Mouse (Mus musculus) T-cell, adult 2 months (primary cell): ENCODE results near the gene Ndufb2.

Source experiments
- DNase-seq: peaks from one replicate; pipeline ENCODE4 v3.0.0; 2022; ENCODE audit warnings: low spot score

The Ndufb2 gene

DNA sequence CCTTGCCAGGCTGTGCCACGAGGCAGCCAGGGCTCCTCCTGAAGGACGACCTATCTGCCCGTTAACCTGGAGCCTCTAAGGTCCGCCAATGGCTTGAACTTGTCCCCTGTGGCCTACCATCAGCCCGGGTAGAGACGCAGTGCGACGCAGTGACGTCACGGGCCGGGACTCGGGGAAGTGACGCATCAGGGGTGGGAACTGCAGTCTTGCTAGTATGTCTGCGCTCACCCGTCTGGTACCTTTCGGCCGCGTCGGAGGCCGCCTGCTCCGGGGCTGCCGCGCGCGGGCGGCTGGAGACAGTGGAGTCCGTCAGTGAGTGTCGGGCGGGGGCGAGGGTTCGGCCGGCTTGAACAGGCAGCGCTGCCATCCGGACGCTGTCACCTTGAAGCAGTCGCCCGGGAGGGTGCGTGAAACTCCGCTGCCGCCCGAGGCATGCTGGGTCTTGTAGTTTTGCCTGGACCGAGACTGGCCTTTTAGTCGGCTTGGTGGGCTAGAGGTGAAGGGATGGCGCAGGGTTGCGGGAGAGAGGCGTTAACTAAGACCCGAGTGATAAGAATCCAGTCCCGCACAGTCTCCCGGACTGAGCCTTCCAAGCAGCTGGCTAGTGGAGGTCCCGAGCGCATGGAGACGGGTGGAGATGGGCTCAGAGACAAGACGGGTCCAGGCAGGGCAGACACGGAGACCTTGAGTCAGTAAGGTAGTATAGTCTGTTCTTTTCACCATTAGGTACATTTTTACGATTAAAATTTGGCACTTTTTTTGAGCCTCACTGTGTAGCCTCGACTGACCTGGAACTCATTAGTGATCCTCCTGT lies at the start of gene Ndufb2:
Gene Ndufb2 (plus strand): TSS at position 174 of the 814 bp plus-strand sequence.
- peak; percentile 91 for DNase-seq

DNA sequence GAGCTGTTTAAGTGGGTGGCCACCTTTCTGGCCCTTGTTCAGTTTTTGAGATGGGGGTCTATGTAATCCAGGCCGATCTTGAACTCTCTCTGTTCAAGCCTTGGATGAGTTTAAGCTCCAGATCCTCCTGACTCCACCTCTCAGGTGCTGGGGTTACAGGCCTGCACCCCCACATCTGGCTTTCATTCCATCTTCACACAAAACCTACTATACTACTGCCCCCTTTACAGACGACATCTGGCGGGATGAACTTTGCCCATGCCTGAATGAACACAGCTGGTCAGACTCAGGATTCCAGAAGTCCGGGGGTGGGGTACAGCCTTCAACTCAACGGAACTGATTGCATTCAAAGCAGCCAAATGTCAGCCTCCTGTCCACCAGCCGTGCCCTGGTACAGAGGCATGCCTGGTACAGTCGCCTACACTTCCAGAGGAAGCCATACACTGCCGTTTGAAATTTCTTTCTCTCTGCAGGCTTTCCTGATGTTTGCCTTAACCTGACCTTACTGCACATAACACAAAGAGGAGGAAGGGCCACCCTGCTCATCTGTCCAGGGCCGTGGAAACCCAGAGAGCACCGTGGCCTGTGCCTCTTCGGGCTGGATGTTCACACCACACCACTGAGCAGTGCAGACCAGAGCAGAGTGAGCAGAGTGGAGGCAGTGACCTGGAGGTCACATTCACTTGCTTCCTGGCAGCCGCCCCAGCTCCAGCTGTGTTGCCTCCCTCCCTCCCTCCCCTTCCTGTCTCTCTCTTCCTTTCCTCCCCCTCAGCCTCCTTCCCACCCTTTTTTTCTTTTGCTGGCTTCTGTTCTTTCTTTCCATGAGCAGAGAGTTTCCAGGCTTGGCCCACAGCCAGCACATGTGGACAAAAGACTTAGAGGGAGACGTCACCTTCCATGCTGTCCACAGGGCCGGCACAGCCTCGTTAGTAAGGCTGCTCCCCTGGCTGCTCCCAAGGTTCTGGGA lies 49.5 kb upstream of the Ndufb2 start:
- DNase-seq: no peak

DNA sequence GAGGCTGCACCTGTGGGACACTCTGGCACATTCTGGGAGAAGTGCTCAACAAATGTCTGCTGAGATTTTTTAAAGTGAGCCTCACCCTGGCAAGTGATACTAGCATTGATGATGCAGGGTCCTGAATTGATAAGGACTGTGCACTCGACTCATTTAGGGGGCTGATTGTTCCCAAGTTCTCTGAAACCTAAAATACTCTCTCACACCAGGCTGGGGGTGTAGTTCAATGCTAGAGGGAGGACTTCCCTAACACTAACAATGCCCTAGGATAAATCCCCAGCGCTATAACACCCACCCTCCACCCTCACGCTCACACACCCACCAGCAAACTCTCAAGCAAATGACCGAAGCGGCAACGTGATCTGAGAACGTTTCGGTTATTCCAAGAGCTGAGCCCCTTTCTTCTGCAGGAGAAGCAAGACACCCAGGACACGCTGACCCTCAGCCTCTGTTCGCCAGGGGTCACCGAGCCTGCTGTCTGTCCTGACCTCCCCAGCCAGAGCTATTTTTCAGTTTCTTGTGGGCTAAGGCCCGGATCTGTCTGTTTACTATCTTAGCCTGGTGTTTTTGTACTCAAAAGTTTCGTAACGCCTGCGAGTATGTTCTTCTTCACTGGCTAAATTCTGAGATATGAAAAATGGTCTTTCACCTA lies 48.5 kb upstream of the Ndufb2 start:
- DNase-seq: no peak

DNA sequence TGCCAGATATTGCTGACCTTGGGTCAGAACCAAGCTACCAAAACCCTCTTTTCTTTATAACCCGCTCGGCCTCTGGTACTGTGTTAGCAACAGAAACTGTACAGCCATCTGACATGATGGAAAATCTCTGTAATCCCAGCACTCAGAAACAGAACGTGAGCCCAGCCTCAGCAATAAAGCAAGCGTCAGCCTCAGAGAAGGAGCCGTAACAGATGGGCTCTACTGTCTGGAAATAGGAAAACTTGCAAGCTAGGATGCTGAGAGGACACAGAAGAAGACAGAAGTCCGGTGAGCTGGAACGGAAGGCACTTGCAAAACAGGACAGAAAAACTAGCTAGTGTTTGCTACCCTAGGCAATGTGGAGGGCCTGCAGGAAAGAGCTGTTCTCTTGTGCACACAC lies 46.9 kb upstream of the Ndufb2 start:
- DNase-seq: no peak

DNA sequence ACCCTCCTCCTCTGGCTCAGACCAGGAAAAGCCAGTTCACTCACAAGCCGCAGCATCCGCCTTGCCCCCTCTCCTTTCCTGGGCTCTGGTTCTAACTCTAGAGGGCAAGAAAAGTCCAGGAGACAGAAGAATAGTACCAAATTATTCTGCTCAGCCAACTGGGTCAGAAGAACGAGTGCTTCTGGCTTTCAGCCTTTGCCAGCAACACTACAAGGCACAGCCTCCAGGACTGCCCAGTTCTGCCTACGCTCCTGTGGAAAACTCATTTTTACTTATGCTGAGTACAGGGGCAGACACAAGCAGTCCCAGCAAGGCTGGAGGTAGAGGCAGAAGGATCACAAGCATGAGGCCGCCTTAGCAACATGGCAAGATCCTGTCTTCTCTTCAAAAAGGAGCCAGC lies 44.3 kb upstream of the Ndufb2 start:
- no peak for DNase-seq

DNA sequence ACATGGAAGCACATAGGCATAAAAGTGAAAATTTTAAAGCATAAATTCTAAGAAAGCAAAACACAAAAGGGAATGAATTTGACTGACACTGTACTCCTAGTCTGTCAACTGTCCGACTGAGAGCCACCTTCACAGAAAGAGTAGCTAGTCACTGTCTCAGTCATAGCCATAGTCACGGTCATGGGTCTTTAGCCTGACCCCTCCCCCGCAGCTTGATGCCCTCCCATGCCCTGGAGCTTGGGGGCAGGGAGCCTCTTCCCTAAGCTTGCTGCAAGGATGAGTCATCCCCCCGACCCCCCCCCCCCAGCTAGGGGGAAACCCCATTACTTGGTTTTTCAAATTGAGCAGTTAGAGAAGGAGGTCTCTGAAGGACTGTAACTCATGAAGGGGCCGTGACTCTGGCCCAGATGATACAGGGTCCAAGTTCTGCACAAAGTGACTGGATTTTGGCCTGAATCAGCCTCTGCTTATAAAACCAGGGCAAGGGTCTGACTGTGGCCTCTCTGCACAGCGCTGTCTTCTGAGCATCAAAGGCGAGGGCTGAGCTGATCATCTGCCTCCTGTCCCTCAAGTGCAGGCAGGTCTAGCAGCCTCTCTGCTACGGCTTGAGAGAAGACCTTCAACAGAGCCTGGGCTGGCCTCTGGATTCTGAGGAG lies 40.3 kb upstream of the Ndufb2 start:
- no peak for DNase-seq

DNA sequence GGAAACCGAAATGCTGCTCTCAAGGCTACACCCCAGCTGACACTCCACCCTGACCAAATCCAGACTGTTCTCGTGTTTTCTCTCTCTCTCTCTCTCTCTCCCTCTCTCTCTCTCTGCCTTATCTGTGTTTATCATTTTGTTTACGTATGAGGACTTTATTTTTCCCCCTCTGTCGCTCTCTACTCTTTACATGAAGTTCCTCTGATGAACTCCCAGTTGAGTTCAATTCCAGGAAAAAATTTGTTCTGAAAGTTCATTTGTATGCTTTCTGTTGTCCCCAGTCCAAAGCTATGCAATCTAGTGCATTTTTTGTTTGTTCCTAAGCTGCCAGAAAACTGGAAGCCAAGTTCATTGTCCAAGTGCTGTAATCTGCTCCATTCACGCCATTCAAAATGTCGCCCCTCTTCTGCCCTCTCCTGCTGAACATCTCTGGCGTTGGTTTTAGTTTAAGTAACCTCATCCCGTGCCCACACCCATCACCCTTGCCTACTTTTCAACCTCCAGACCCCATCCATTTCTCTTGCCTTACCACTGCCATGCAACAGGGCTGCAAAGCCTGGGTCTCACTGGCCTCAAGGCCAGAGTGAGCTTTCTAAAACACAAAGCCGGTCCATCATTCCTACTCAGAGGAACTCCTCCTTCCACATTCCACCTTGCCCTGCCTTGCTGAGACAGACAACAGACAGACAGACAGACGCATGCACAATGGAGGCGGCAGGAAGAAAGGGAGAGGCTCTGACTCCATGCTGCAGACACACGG lies 37.3 kb upstream of the Ndufb2 start:
- no peak for DNase-seq

DNA sequence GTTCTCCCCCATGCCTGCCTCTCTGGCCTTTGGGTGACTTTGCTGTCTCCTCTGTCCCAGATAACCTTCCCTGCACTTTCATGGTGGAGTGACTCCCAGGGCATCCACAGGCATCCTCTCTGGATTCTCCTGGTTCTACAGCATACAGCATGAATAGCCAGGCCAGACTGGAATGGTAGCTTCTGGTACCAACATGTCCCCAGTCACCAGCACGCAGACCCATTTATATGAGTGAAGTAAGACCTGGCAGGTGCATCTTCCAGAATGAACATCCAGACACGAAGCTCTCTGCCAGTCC lies 36.8 kb upstream of the Ndufb2 start:
- DNase-seq: no peak

DNA sequence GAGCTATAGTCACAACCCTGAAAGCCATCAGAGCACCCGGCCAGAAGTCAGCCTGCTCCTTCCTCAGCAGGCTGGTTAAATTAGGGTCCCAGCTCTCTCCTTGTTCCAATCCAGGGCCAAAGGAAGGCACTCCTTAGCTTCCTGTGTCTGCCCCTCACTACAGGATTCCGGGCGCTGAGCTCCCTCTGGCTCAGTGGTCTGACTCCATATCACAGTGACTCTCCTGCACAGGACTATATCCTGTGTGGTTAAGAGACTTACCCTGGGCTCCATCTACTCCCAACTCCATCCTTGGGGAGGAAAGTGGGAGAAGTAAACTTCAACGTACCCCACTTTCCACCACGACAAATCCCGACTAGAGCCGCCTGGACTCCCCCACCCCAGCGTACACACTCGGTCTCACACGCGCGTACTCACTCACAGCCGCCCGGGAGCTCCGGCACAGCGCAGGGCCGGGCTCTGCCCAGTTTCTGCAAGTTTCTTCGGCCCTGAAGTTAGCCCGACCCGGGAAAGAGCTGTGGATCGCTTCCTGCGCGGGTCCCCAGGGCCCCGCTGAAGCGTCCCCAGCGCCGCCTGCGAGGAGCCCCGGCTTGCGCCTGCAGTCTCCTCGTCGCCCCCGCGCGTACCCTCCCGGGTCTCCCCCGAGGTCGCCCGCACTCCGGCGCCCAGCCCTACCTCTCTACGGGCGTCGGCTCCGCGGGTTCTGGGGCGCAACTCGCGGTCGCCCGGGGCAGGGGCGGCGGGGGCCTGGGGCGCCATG lies 35.3 kb upstream of the Ndufb2 start:
- no peak for DNase-seq

DNA sequence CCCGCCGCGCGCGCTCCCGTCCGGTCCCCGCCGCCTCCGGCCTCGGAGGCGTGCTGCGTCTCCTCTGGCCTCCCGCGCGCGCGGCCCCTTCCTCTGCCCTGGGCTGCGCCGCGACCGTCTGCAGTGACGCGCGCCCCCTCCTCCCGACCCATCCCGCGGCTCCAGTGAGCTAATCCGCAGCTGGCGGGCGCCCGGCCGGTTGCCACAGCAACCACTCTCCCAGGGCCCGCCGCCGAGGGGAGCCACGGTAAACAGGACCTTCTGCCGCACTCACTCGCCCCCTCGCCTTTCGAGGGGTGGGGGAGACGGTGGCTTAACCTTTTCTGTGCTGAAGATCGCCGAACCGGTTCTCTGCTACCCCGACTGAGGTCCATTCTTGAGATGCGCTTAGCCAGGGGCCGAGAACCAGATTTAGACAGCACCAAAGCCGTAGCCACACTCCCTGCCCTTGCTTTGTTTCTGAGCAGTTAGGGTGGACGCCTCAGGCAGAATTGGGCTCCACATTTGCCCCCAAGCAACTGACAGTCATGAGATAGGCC lies 34.6 kb upstream of the Ndufb2 start, which contains the start of gene Dennd2a:
Gene Dennd2a (minus strand): TSS at position 145 of the 539 bp plus-strand sequence.
- no peak for DNase-seq

DNA sequence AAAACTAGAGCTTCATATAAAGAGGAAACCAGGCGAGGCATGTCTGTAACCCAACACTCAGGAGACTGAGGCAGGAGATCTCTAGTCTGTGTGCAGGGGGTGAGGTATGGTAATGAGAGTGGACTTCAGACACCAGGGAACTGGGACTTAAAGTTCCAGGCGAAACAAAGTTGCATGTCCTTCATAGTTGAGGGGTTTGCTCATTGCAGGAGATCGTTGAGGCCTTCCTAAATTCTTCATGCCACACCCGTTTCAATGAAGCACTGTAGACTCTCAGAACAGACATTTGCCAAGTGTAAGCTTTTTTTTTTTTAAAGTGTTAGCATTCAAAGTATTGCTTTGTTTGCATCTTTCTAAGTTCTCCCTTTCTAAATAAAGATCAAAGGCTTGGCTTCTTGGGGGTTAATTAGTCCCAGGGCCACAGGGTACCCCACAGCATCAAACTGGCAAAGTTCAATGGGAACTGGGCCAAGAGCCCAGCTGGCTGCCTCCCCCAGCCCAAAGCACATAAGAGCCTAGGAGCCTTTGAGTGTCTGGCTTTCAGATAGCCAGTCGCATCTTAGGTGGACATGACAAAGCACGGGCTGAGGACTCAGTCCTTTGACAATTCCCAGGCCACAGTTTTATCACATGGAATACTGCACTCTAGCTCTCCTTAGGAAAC lies 33.0 kb upstream of the Ndufb2 start:
- DNase-seq: no peak

DNA sequence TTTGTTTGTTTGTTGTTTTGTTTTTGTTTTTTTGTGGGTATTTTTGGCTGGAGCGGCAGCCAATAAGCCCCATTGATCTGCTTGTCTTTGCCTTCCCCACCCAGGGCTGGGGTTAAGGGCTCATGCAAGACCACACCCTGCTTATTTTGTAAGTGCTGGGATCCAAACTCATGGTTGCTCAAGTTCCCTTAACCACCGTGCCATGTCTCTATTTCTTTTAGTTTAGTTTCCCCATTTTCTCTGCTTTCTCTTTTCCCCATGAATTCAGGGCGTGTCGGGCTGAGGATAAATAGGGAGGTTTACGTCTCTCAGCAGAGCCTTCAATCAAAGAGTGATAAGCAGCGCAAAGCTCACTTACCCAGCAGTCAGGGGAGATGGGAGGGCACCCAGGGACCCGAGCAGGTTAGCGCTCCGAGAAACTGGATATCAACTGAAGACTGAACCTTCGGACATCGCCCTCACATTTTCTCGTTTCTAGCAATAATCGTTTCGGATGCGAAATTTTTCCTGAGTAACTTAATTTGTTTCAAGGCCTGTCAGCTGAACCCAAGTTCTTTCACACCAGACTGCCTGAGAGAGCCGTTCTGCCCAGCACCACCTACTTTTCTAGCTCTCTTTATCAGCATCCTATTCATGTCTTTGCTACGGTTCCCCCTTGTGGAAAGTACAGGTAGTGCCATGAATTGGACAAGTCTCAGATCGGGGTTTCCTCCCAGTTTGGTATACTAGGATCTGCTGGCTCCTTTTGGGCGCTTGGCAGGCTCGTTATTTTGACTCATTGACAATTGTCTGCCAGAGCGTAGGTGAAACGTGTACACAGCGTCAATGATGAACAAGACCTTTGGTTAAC lies 30.0 kb upstream of the Ndufb2 start:
- peak; percentile 67 for DNase-seq

DNA sequence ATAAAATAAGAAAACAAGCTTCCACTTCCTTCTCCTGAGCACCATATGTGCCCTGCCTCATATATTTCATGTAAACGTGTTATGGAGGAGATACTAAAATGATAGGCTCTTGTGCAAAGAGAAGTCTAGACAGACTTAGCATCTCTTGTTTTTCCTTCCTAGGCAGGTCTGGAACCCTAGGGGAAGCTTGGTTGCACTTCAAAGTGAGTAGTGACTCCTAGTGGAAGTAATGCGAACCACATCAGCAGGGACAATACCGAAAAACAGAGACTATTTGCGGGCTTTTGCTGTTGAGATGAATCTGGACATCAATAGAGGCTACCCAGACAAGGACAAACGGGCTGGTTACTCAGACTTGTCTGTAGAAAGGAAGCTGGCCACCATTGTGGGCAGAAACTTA lies 24.8 kb upstream of the Ndufb2 start:
- peak; percentile 15 for DNase-seq

DNA sequence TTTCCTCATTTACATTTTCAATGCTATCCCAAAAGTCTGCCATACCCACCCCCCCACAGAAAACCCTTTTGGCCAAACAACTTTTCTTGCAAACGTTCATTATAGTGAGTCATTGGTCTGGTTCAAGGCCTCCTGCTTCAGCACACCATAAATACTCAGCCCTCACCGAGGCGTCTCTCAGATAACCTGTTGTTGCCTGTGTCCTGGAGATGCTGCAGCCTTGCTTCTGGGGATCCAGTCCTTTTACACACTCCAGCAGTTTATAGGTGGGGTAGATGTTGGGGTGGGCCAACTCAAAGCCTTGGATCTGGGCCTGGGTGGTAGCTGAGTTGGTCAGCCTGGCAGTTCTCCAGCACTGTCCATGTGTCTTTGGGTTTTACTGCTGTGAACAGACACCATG lies 21.9 kb upstream of the Ndufb2 start:
- DNase-seq: no peak

DNA sequence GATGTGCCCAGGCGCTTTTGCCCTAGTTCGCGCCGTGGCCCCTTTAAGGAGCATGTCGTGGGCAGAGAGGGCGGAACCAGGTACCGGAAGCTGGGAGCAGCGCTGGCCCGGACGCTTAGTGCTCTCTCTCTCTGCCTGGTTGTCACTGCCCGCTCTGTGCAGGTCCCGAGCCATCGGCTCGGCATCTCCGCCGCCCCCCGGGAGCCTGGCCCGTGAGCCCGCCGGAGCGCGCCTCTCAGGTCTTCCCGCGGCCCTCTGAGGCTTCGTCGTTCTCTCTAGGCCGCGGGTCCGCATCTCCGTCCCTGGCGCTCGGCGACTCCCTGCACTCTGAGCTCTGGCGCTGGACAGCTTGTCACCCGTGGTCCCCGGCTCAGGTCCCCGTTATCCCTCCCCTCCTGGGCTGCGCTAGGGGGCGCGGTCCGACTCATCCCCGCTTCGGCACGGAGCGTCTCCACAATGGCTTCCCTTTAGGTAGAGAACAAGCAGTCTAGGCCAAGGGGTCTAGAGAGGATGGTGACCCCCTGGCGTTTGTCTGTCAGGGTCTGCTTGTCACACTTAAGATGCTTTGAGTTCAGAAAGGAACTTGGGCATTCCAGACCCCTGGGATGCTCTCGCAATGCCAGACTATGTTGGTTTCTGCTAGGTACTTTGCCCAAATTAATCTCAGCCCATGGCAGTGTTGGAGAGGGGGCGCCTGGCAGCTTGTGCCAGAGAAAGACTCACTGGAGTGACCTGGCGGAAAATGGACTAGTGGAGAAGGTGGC lies 18.4 kb upstream of the Ndufb2 start, which contains the start of gene Adck2:
Gene Adck2 (plus strand): TSS at position 83 of the 764 bp plus-strand sequence.
- peak; percentile 81 for DNase-seq

DNA sequence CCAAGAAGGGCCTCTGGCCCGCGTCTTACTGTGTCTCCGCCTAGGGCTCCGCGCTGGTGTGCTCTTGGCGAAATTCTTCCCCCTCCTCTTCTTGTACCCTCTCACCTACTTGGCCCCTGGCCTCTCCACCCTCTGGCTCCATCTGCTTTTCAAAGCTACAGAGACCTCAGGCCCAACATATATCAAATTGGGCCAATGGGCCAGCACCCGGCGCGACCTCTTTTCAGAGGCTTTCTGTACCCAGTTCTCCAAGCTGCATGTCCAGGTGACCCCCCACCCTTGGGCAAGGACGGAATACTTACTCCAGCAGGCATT lies 17.9 kb upstream of the Ndufb2 start:
- no peak for DNase-seq

DNA sequence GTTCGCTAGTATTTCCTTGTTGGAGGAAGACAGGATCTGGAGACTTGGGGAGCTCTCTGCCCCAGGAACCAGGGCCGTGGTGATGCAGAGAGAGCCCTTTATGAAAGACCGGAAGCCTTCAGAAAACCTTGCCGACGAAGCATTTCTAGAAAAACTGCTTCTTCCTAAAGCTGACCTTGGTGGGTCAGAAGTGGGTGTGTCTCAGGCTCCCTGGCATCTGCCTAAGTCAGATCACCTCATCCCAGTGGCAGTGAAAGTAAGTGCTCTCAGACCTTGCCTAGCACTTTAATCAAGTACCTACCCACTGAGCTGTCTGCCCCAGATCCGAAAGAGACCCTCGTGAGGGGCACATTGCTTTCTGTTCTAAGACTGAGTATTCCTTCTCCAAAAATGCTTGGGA lies 17.4 kb upstream of the Ndufb2 start:
- DNase-seq: no peak

DNA sequence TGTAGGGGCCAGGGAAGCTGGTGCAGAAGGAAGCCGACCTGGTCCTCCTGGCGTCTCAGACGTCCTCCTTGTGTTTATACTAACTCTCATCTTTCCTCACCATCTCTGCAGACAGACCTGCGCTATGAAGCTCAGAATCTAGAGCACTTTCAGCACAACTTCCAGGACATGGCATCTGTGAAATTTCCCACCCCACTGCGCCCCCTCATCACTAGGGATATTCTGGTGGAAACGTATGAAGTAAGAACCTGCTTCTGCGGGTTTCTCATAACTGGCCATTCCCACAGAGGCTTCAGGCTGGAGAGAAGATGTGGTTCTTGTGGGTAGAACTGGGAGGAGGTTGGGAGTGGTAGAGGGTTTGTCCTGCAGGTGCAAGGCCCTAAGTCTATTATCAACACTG lies 12.8 kb upstream of the Ndufb2 start:
- DNase-seq: no peak
